Mouse (Mus musculus) lung, embryonic 16.5 days (tissue): ENCODE measurements around the gene Fam71e1. TPM values are rescaled to one million over a fixed set of nuclear protein-coding genes. Genes with fewer than 3 reads are reported as not detected.
A peak's percentile ranks its signal among the peaks of the same experiment; 100 is the strongest.

ENCODE experiments used
- ATAC-seq: fragments of 200-750 bp; cut with Nextera tagmentation; 2 replicates; pipeline ENCODE4 v1.8.0; 2017; ENCODE audit warnings: low read depth, mild to moderate bottlenecking, moderate library complexity
- H3K27ac ChIP-seq: fragments of 300-500 bp; sonication (generic); 2 replicates; pipeline ENCODE4 v1.5.1; 2014; ENCODE audit warnings: mild to moderate bottlenecking, control low read depth, low read length
- H3K27me3 ChIP-seq: fragments of 300-500 bp; sonication (generic); 2 replicates; pipeline ENCODE4 v1.6.1; 2014; ENCODE audit warnings: low read depth, low read length, mixed read lengths; ENCODE audit not compliant: control insufficient read depth, insufficient read depth
- H3K36me3 ChIP-seq: fragments of 300-500 bp; sonication (generic); 2 replicates; pipeline ENCODE4 v1.6.1; 2014; ENCODE audit warnings: low read length; ENCODE audit not compliant: control insufficient read depth, insufficient read depth
- H3K4me1 ChIP-seq: fragments of 300-500 bp; sonication (generic); replicated peaks from 2 replicates; pipeline ENCODE4 v1.6.1; 2014; ENCODE audit warnings: low read length, mixed read lengths; ENCODE audit not compliant: control insufficient read depth, insufficient read depth
- H3K4me2 ChIP-seq: fragments of 300-500 bp; sonication (generic); 2 replicates; pipeline ENCODE4 v1.6.1; 2014; ENCODE audit warnings: low read depth, low read length, control low read depth
- H3K4me3 ChIP-seq: fragments of 300-500 bp; sonication (generic); 2 replicates; pipeline ENCODE4 v1.5.1; 2014; ENCODE audit warnings: mild to moderate bottlenecking, low read length, control low read depth
- H3K9ac ChIP-seq: fragments of 300-500 bp; sonication (generic); 2 replicates; pipeline ENCODE4 v1.6.1; 2014; ENCODE audit warnings: low read length, control low read depth
- H3K9me3 ChIP-seq: fragments of 300-500 bp; sonication (generic); 2 replicates; pipeline ENCODE4 v1.6.1; 2016; ENCODE audit warnings: low read length; ENCODE audit not compliant: control insufficient read depth
- WGBS: fragments of 180-500 bp; shearing (Covaris S2); extraction: QIAGEN DNeasy Blood & Tissue Kit; methylation state at CpG from one replicate; pipeline ENCODE4 v1.1.7; 2014; 5-methylcytosine and 5-hydroxymethylcytosine counted together
- microRNA-seq: library from miRNA; unstranded; fragments of <30 nt; microRNA quantifications from one replicate; pipeline ENCODE4, GENCODE M21; 2016
- polyA plus RNA-seq: library from polyadenylated mRNA; unstranded; fragments of >200 nt; fragmentation: Nextera tagmentation; extraction: Ambion mirVana; gene quantifications from 2 replicates; pipeline ENCODE4 v1.2.1, GENCODE M21; 2015

Gene Fam71e1
- polyA plus RNA-seq, 1 experiment from 2014 or later: 9.5 TPM

- no peak overlapping the region for H3K27ac ChIP-seq
- WGBS: 12% methylated on average over 5 of the region's 5 CpGs
- no peak for ATAC-seq
- H3K36me3 ChIP-seq: peaks cover 28% of the 10 kb centered on the region
- H3K4me2 ChIP-seq: peak overlapping the region; percentile 76
- H3K9me3 ChIP-seq: no peaks in the 10 kb centered on the region
- H3K4me3 ChIP-seq: peak overlapping the region; percentile 54
- H3K9ac ChIP-seq: peak overlapping the region; percentile 62
- H3K4me1 ChIP-seq: peaks cover 15% of the 10 kb centered on the region
- no peaks in the 10 kb centered on the region for H3K27me3 ChIP-seq
Measured at GRCm38 (mm10) chr7:44547725-44548124, 51.3 kb downstream of the Fam71e1 start.

GRCm38 (mm10) chr7:44548497-44549087, 52.2 kb downstream of the Fam71e1 start, which contains the start of gene Pold1:
Pold1 (minus strand) TSS chr7:44548849.
- H3K27ac ChIP-seq: peak within 1 kb of the TSS; percentile 41
- peak; percentile 95 for ATAC-seq
- peak within 1 kb of the TSS; percentile 54 for H3K4me3 ChIP-seq
- peaks cover 21% of the 10 kb centered on the region for H3K4me1 ChIP-seq
- under 1% methylated on average over 43 of the region's 43 CpGs for WGBS
- no peaks in the 10 kb centered on the region for H3K9me3 ChIP-seq
- peak within 1 kb of the TSS; percentile 76 for H3K4me2 ChIP-seq
- H3K36me3 ChIP-seq: peaks cover 28% of the 10 kb centered on the region
- H3K9ac ChIP-seq: peak within 1 kb of the TSS; percentile 62
- no peaks in the 10 kb centered on the region for H3K27me3 ChIP-seq

GRCm38 (mm10) chr7:44549621-44550408, 53.4 kb downstream of the Fam71e1 start:
- Histone ChIP-seq H3K9me3 (no peaks in the 10 kb centered on the region), H3K4me3 (no peak overlapping the region), H3K27ac (no peak overlapping the region), H3K4me1 (peaks cover 21% of the 10 kb centered on the region), H3K36me3 (peaks cover 28% of the 10 kb centered on the region), H3K4me2 (no peak overlapping the region), H3K27me3 (no peaks in the 10 kb centered on the region), H3K9ac (no peak overlapping the region)
- no peak for ATAC-seq
- WGBS: 91% methylated on average over 23 of the region's 23 CpGs

DNA sequence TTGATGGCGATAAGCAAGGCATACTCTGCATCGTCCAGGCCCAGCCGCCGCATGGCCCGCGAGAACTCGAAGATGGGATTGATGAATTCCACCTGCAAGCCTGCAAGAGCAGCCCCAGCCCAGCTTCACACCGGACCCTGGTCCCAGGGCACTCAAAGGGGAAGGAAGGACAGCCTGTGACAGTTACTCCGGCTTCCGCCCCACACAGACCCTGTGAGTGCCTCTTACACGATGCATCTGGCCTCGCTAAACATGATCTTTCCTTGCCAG, 54.0 kb downstream of the Fam71e1 start:
- Histone ChIP-seq H3K9ac (no peak overlapping the region), H3K36me3 (peaks cover 28% of the 10 kb centered on the region), H3K4me2 (no peak overlapping the region), H3K27me3 (no peaks in the 10 kb centered on the region), H3K4me3 (no peak overlapping the region), H3K9me3 (no peaks in the 10 kb centered on the region), H3K4me1 (peaks cover 21% of the 10 kb centered on the region), H3K27ac (no peak overlapping the region)
- no peak for ATAC-seq
- 92% methylated on average over 12 of the region's 12 CpGs for WGBS

Small RNA genes within 50 kb of the gene (microRNA-seq; reads per million reads assigned to microRNA genes)
- 0.59 reads per million for gene Mir7052
- not detected for gene Mir7053

Other genes starting within 250 kb of the Fam71e1 start
- gene 1700028J19Rik, start 249.9 kb upstream of the Fam71e1 start, polyA plus RNA-seq: 0.96 and 0.97 TPM in 2 replicates
- 113 and 123 TPM in 2 replicates for gene 2410002F23Rik, start 249.9 kb upstream of the Fam71e1 start, polyA plus RNA-seq
- gene Acp4, start 239.2 kb upstream of the Fam71e1 start, polyA plus RNA-seq: not detected in 2 replicates
- not detected in 2 replicates for gene Gm15517, start 235.1 kb upstream of the Fam71e1 start, polyA plus RNA-seq
- gene Clec11a, start 189.7 kb upstream of the Fam71e1 start, polyA plus RNA-seq: 3.0 and 3.2 TPM in 2 replicates
- 0.96 and 1.1 TPM in 2 replicates for gene Shank1, start 186.3 kb upstream of the Fam71e1 start, polyA plus RNA-seq
- gene Syt3, start 112.5 kb upstream of the Fam71e1 start, polyA plus RNA-seq: 2.1 and 2.3 TPM in 2 replicates
- gene 1700008O03Rik, start 110.8 kb upstream of the Fam71e1 start, polyA plus RNA-seq: 1.2 and 1.5 TPM in 2 replicates
- gene Lrrc4b, start 67.6 kb upstream of the Fam71e1 start, polyA plus RNA-seq: 0.36 and 0.57 TPM in 2 replicates
- gene Aspdh, start 31.2 kb upstream of the Fam71e1 start, polyA plus RNA-seq: 0.62 and 1.3 TPM in 2 replicates
- gene Josd2, start 28.6 kb upstream of the Fam71e1 start, polyA plus RNA-seq: 115 and 116 TPM in 2 replicates
- 94.0 TPM in 2 replicates for gene Emc10, start 52 bp upstream of the Fam71e1 start, polyA plus RNA-seq
- gene Mybpc2, start 28.1 kb downstream of the Fam71e1 start, polyA plus RNA-seq: 0.63 and 1.2 TPM in 2 replicates
- 0.33 and 1.1 TPM in 2 replicates for gene Spib, start 35.5 kb downstream of the Fam71e1 start, polyA plus RNA-seq
- 100 and 109 TPM in 2 replicates for gene Pold1, start 52.3 kb downstream of the Fam71e1 start, polyA plus RNA-seq
- 86.2 and 87.0 TPM in 2 replicates for gene Nr1h2, start 57.4 kb downstream of the Fam71e1 start, polyA plus RNA-seq
- 93.0 and 140 TPM in 2 replicates for gene Napsa, start 75.8 kb downstream of the Fam71e1 start, polyA plus RNA-seq
- gene Kcnc3, start 94.1 kb downstream of the Fam71e1 start, polyA plus RNA-seq: 1.5 and 2.1 TPM in 2 replicates
- 38.8 and 39.4 TPM in 2 replicates for gene Myh14, start 174.3 kb downstream of the Fam71e1 start, polyA plus RNA-seq
- gene Izumo2, start 212.2 kb downstream of the Fam71e1 start, polyA plus RNA-seq: not detected in 2 replicates